Mouse (Mus musculus): ENCODE data around the gene Hes2.

GRCm38 (mm10) chr4:152168052-152168451 lies 9.4 kb downstream of the Hes2 start:
- TF ChIP-seq CTCF (IDR thresholded peaks at IDR 0.05; ENCODE audit: extremely low read depth, insufficient read depth, insufficient read length, insufficient replicate concordance) (no peak), POLR2A (IDR thresholded peaks at IDR 0.05; ENCODE audit: low read depth, low read length) (no peak)
